Mouse (Mus musculus): ENCODE measurements at regions not wholly inside any gene's neighbourhood (a gene's known extent, or its start where the extent isn't known, plus 50 kb on each side); places are given as distances from the start of the nearest gene placed in this dataset.

DNA sequence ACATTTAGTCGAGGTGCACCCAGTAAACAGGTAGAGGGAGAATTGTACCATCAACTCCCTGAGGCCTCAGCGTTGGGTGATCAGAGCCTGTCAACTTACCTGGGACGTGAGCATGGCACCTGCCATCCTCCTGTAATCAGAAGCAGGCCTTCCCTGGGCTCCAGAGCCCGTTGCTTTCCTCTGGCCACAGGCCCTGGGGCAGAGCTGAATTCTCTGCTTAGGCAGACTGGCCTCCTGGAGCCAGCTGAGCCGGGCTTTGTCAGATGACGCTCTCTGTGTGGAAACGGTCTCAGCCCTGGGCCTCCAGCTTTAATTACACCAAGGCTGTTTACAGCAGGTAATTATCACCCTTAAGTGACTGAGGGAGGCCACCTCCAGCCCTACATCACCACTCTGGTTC is 92.6 kb upstream of the Pmepa1 start:
- DNase-seq (ENCODE audit: low spot score in 2 of 2) = no peak

DNA sequence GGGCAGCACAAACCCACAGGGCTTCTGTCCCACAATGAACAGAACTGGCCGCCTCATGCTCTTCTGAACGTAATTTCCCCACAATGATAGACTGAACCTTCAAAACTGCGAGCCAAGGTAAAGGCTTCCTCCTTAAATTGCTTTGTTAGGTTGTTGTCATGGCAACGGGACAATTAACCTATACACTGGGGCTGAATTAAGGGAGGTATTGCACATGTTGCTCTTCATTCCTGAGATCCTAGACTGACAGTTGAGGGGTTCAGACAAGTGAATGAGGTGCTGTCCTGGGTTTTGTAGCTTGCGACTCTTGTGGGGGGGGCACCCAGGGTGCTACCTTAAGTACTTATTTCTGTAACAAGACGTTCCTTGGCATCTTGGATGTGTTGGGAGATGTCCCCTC is 100.6 kb upstream of the Pmepa1 start:
- no peak for DNase-seq (ENCODE audit: low spot score in 2 of 2)

DNA sequence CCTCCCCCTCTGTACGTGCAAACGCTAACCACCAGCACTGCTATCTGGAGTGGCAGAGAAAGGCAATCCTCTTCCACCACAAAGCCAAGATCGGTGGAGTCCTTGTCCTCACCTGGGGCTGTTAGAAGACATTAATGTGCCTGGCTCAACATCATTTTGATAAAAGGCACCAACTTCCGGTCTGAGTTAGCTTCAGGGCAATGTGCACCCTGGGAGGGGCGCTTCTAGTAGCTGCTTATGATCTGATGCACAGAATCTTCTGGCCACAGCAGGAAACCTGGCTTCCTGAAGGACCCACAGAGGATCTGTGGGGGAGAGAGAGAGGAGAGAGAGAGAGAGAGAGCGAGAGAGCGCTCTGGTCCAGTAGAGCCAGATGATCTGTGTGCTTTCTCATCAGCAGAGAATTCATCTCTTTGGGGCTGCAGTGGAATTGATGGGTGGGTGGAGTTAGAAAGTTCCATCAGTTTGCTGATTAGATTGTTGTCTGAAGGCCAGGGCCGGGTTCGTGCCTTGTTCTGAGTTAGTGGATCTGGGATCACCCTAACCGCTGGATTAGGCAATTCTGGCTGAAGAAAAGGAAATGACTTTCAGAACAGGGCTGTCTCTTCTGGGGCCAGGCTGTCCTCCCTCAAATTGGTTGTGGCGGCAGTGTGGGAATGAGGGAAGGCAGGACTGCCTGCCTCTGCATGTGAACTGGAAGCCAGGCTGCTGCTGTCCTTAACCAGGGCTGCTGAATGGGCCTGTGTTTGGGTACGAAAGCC is 101.3 kb upstream of the Pmepa1 start:
- peak; percentile 34 to 40 for DNase-seq (ENCODE audit: low spot score in 2 of 2)

DNA sequence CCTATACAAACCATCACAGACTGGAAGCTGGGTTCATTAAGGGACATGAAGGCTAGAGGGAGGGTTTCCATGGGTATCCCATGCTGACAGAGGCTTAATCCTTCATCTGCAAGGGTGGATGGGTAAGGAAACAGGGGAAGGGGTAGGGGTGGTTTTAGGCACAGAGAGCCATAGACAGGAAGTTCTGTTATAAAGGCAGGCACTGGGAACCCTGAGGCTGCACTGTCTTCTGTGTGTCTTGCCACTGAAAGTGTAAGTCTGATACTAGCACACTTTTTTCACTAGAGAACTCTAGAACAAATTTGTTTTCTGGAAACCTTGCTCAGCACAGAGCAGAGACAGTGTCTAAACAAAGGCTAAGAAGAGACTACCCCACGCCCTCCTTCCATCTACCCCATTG is 103.4 kb upstream of the Pmepa1 start:
- no peak for DNase-seq (ENCODE audit: low spot score in 2 of 2)

DNA sequence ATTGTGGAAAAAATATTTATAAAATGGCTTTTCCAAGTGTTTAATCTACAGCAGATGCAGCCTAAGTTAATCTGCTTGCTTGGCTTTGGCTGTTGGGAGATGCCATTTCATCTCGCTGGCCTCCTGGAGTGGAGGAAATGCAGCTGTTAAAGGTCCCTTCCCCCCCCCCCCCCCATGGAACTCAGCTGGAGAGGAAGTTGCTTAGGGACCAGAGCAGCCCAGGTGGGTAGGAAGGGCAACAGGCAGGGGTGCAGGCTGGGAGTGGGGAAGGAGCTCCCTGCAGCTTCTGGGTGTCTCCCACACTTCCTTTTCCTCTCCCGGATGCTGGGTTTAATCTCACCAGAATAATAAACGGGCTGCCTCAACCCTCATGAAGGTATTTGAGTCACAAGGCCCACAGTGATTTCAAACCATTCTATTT is 104.0 kb upstream of the Pmepa1 start:
- no peak for DNase-seq (ENCODE audit: low spot score in 2 of 2)

DNA sequence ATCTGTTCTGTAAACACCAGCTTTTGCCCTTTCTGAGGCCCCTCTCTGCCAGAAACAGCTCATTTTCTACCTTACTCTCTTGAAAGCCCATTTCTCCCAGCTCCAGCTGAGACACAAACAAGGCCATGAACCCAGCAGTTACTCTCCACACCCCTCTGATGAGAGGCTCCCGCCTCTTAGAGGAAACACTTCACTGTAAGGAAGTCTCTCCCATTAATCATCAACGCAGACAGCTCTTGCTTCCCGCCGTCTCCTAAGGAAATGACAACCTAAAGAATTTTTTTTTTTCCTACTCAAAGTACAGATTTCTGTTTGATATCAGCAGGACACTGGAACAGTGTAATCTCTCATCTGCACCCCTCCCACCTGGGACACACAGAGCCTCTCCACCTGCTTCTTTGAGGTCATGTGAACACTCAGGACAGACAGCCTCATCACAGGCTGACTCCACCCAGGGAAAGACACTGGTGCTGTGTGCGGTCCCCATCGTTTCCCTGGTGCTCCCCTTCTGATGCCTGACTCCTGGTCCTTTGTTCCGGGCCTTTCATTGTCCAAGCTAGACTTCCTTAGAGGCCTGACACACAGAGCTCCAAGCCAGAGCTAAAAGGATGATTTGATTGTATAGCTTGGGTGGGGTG is 106.0 kb upstream of the Pmepa1 start:
- DNase-seq (ENCODE audit: low spot score in 2 of 2) = no peak

DNA sequence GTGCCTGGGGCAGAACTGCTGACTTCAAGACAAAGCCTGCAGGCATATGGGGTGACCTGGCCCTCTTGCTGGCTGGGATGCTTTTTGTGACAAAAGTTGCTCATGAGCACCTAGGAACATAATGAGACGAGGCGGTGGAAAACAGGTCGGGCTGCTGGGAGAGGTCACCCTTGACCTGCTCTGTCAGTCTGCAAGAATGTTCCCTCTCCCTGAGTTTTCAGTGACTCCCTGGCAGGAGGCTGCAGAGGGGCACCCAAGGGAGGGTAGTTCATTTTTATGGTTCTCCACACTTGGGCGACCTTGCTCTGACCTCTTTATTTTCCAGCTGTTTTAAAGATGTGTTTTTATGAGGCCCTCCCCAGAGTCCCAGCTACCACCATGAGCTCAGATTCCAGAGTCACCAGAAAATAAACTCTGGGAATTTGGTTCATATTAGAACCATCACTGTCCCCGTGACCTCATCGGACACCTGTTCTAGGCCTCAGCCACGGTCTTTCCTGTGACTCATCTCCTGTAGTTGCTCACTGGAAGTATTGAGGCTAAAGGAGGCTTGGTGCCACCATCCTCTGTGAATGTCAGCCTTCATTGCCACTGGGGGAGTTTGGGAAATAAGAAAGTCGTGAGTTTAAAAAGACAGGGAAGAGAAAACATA is 108.7 kb upstream of the Pmepa1 start:
- no peak for DNase-seq (ENCODE audit: low spot score in 2 of 2)

DNA sequence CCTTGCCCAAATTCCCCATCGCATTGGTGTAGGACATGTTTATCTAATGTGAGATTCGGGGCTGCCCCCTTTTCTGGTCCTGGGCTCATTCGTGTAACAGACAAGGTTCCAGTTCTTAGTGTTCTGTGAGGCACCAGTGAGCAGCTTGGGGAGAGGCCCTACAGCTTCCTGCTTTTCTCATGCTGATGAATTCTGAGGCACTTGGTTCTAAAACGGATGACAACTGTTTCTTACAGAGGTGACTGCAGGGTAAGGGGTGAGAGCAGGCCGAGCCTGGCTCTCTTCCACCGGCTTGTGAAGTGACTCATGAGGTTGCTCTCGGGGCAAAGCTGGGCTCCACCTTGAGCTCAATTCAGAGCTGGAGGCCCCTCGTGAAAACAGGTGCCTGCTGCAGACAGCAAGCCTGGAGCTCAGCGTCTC is 109.4 kb upstream of the Pmepa1 start:
- DNase-seq (ENCODE audit: low spot score in 2 of 2) = peak in 1 of 2 experiments; percentile 31

DNA sequence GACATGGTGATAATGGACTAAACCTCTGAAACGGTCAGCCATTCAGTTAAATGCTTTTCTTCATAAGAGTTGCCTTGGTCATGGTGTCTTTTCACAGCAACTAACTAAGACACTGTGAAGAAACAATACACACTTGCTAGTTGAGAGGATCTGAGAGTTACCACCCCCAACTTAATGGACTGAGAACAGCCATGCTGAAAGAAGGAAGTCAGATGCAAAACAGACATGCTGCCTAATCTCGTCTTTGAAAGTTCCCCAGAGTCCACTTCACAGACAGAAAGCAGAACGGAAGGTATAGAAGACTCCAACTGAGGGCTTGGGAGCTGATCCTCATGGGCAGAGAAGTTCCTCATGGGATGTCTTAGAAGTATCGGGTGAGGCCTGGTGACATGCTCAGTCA is 111.8 kb upstream of the Pmepa1 start:
- DNase-seq (ENCODE audit: low spot score in 2 of 2) = peak in 1 of 2 experiments; percentile 21

DNA sequence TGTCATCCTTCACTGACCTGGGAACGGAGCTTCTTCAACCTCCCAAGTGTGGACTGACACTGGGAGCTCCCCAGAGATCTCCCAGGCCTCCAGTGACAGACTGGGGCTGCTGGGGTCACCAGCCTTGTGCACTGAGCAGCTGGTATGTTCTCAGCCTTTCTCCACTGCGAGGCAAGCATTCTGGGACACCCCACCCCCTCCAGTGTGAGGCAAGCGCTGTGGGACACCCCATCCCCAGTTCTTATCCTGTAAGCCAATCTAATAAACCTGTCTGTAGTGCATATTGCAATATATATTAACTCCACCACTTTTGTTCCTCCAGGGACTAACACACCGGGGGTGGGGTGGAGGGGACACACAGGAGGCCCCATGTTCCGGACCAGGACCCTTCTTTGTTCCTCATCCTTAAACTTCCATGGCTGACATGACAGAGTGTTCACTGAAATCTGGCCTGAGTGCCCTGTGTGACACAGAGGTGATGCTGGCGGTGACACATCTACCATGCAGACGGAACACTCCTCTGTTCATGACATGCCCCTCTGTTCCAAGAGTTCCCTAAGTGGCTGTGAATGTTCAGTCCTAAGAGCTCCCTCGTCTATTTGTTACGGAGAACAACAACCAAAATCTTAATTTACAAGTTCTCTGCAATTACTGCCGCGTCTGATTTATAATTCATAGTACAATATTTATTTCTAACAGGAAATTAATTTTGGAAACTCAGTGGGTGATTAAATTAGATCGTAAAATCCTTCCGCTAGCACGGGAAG is 116.4 kb upstream of the Pmepa1 start:
- no peak for DNase-seq (ENCODE audit: low spot score in 2 of 2)

DNA sequence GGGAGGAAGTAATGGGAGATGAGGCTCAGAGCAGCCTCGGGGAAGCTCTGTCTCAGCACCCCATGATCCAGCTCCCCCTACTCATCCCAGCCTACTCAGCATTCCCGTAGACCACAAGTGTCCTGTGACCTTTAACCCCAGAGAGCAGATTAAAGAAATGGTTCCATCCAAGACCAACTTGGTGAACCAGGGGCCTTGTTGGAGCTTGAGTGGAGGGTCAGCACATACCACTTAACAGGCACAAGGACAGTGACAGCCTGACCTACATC is 116.9 kb upstream of the Pmepa1 start:
- no peak for DNase-seq (ENCODE audit: low spot score in 2 of 2)

DNA sequence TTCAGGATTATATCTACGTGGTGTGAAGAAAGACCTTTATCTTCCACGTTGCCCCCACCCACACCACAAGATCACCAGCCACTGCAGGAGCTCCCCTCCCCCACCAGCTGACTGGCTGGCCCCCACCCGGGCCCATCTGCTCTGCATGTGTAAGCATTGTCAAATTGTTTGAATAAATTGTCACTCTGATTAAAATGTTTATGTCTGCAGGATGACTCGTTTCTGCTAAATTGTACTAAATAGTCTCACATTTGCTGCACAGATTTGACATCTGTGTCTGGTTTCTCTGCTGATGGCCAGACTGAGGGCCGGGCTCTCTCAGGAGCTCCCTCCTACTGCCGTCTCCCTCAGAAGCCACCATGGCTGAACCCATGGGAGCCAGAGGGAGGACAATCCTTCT is 119.2 kb upstream of the Pmepa1 start:
- DNase-seq (ENCODE audit: low spot score in 2 of 2) = no peak

DNA sequence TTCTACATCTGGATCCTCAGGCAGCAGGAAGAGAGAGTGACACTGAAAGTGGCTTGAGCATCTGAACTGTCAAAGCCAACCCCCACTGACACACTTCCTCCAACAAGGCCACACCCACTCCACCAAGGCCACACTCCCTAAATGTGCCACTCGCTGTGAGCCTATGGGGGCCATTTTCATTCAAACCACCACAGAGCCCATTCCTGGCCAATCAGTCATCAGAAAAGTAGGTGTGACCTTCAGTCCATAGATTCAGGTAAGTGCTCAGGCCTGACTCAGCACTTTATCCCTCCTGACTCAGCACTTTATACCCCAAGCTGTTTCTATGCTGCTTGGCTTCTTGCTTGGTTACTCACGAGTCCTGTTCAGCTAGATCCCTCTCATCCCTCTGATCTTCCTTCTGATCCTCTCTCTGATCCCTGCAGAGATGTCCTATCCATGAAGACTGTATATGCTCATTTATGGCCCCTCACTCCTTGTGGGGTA is 121.6 kb upstream of the Pmepa1 start:
- no peak for DNase-seq (ENCODE audit: low spot score in 2 of 2)

DNA sequence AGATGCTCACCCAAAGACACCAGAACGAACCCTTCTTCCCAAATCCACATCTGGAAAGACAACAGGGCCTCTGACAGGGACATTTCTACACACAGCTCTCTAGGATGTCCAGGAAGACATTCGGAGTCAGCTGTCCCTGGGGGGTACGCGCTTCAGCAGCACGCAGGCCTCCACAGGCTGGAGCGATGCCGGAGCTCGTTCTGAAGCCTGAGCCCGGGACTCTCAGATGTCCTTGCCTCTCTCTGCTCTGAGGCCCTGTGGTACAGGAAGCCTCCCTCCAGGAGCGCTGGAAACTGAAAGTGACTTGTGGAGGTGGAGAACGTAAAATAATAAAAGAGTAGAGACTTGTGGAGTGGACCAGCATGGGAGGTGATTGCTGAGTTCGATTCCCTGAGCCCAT is 116.8 kb upstream of the 1700021F07Rik start:
- DNase-seq (ENCODE audit: low spot score in 2 of 2) = no peak

DNA sequence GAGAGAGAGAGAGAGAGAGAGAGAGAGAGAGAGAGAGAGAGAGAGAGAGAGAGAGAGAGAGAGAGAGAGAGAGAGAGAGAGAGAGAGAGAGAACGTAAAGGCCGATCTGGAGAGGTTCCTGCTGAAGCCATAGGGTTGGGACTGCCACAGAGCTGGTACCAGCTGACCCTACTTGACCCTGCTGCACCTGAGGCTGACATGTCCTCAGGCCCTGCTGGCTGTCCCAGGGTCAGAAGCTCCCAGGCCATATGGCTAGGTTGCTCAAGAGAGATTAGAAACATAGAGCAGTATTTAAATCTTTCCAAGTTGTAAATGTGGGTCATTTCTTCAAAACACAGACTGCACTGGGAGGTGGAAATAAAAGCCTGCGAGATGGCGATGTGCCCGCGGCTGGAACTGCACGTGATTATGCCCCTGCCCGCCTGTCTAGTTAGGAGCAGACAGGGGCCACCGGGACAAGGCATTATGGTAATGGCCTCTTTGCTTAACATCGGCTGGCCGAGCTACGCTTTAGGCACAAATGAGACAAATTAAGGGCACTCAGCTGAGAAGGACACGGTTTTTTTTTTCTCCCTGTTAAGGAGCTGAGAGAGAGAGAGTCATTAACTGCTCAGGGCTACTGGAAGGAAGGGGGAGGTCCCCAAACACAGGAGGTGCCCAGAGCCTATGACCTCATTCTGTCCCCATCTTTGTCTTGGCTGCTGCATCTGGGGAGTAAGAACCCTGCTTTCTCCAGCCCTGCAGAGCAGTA is 115.9 kb upstream of the 1700021F07Rik start:
- DNase-seq (ENCODE audit: low spot score in 2 of 2) = no peak

DNA sequence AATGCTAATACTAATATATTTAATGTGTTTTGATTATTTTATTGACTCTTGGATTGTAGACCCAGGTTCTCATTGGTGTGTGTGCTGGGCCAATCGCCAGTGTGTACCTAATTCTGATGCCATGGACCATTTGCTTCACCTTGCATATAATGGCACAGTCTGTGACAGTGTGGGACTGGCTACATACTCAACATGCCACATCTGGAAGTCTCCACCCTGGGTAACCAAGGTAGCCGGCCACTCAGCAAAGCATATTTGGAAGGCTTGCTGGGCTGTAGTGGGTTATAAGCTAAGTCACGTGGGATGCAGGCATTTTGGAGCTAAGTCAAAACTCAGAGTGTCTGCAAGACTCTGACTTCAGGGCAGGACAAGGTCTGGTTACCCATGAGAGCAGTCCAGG is 115.3 kb upstream of the 1700021F07Rik start:
- DNase-seq (ENCODE audit: low spot score in 2 of 2) = no peak

DNA sequence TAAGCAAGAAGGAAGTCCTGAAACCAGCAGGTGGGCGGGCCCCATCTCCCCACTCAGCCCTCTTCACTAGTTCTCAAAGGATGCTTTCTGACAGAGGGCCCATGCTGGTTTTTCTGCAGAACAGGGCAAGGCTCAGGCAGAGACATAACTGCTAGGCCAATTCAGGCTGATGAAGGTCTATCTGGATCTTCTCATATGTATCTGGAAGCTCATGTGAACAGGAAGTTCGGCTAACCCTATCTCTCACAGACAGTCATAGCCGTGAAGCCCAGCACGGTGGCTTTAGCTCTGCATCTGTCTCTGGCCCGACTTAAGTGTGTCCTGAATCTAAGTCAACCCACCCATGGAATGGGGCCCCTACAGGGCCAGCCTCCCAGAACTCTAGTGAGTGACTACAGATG is 113.7 kb upstream of the 1700021F07Rik start:
- peak in 1 of 2 experiments; percentile 28 for DNase-seq (ENCODE audit: low spot score in 2 of 2)

DNA sequence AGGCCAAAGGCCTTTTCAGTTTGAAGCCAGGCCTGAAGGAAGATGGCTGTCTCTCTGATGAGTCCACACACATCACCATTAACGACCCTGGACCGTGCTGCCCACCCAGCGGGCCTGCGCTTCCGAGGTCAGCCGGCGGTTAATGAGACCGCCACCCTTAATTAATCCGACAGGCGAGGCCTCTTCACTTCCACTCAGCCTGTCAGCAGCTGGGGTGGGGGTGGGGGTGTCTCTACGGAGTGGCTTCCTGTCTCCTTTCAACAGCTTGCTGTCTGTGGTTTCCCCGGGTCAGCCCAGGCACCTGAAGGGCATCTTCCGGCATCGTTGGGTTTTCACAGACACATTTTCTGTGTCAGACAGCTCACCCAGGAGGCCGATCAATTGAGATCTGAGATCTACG is 113.0 kb upstream of the 1700021F07Rik start:
- DNase-seq (ENCODE audit: low spot score in 2 of 2) = peak; percentile 83 to 87

DNA sequence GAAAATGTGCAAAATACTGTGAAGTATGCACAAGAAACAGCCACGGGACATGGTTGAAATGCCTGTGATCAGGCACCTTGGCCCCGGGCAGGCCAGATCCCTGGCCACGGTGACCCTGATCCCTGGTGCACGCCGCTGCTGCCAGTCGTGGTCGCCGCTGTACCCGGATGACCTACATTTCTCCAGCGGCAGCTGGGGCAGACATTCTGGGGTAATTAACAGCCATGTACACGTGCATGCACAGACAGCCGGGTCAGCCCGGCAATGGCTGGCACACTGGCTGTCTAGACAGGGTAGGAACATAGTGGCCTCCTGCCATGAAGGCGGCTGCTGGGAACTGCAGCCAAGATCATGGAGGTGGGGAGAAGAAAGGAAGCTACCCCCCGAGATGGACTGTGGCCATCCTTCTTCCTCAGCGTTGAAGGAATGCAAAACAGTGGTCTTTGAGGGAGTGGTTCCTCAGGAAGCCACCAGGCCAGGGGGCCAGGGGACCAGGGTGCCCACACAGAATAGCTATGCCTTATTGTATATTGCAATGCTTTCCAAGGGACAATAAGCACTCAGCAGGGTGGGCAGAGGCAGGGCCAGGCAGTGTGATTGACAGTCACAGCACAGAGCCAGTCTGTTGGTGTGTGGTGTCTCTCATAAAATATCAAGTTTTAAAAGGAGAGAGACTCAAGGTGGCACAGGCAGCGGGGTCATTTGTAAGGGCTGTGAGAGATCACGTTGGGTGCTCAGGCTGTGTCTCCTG is 108.3 kb upstream of the 1700021F07Rik start:
- DNase-seq (ENCODE audit: low spot score in 2 of 2) = no peak

DNA sequence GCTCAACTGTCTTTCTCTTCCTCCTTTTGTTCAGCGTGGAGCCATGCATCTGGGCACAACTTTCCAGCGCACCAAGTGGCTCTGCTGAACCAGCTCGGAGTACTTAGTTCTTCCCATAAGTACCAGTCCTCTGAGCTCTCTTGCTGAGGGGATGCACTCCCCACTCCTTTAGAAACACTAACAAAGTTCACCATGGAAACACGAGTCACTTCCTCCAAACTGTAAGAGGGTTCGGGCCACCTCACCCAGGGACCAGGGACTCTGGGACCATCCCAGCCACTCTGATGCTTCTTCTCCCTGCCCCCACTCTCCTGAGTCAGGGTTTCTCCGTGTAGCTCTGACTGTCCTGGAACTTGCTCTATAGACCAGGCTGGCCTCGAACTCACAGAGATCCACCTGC is 107.0 kb upstream of the 1700021F07Rik start:
- DNase-seq (ENCODE audit: low spot score in 2 of 2) = no peak

DNA sequence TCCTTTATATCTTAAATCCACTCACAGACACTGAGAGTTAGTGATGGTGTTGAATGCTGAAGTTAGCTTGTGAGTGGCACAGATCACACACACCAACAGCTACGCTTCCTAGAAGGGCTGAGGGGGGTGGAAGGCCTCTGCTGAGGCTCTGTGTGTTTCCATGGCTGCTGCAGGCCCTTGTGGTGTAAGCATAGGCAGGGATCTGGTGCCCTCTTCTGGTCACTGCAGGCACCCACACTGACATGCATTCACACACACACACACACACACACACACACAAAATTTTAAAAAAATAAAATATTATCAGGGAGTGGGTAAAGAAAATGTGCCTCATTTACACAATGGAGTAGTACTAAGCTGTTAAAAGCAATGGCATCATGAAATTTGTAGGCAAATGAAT is 105.5 kb upstream of the 1700021F07Rik start:
- no peak for DNase-seq (ENCODE audit: low spot score in 2 of 2)

Data from natural killer cell, adult 2 months (primary cell).